Mouse (Mus musculus) lung, postnatal 4 days (tissue): ENCODE measurements around the gene Tcf25.
"Not testable (repeated sequence)": the region's sequence is repeated elsewhere in the genome, so short reads cannot be mapped to it uniquely, and the experiment has no call there.

Experiments
- DNase-seq, 2 experiments: peaks; one replicate each; pipeline ENCODE4 v3.0.0; 2021

The Tcf25 gene

GRCm38 (mm10) chr8:123411781-123412327 is 38.3 kb downstream of the Tcf25 start:
- no peak for DNase-seq

- DNase-seq = no peak
Observed at GRCm38 (mm10) chr8:123412560-123413170, 39.1 kb downstream of the Tcf25 start.

GRCm38 (mm10) chr8:123414255-123414654 is 40.7 kb downstream of the Tcf25 start:
- DNase-seq = no peak

GRCm38 (mm10) chr8:123414997-123415696 is 41.6 kb downstream of the Tcf25 start:
- DNase-seq = not testable (repeated sequence)

GRCm38 (mm10) chr8:123415967-123416943 is 42.7 kb downstream of the Tcf25 start:
- DNase-seq = no peak

GRCm38 (mm10) chr8:123416944-123417555 is 43.5 kb downstream of the Tcf25 start:
- DNase-seq = no peak

GRCm38 (mm10) chr8:123419711-123420110 is 46.2 kb downstream of the Tcf25 start:
- DNase-seq = no peak

- DNase-seq = no peak
Observed at GRCm38 (mm10) chr8:123420525-123421281, 47.1 kb downstream of the Tcf25 start.

- DNase-seq = no peak
Observed at GRCm38 (mm10) chr8:123421325-123421724, 47.8 kb downstream of the Tcf25 start.

- DNase-seq = peak; percentile 50 to 74
Observed at GRCm38 (mm10) chr8:123422056-123422780, 48.7 kb downstream of the Tcf25 start.

GRCm38 (mm10) chr8:123422781-123423159 is 49.2 kb downstream of the Tcf25 start:
- DNase-seq = no peak

GRCm38 (mm10) chr8:123423441-123423840 is 49.9 kb downstream of the Tcf25 start, which contains the start of gene Def8:
Gene Def8, plus strand, starts transcription at chr8:123423527.
- DNase-seq = no peak

GRCm38 (mm10) chr8:123426511-123427509 is 53.3 kb downstream of the Tcf25 start:
- no peak for DNase-seq

GRCm38 (mm10) chr8:123427639-123428275 is 54.2 kb downstream of the Tcf25 start:
- no peak for DNase-seq

GRCm38 (mm10) chr8:123428343-123428893 is 54.9 kb downstream of the Tcf25 start:
- no peak for DNase-seq

GRCm38 (mm10) chr8:123428939-123429721 is 55.6 kb downstream of the Tcf25 start:
- no peak for DNase-seq

- DNase-seq = not testable (repeated sequence)
Observed at GRCm38 (mm10) chr8:123429722-123430013, 56.1 kb downstream of the Tcf25 start.

- not testable (repeated sequence) for DNase-seq
Observed at GRCm38 (mm10) chr8:123430936-123431335, 57.4 kb downstream of the Tcf25 start.
